Mouse (Mus musculus): Measurements from ENCODE around the gene Bax. TPM values are rescaled to one million over a fixed set of nuclear protein-coding genes. Genes with fewer than 3 reads are reported as not detected.

The Bax gene
- total and polyA plus RNA-seq, 2 experiments from 2014 or later = 131 to 253 TPM

- Histone ChIP-seq H3K27me3 (ENCODE audit: insufficient read depth, low read length) (no peaks in the 10 kb centered on the region), H3K4me1 (ENCODE audit: insufficient read depth, low read length) (peaks cover 17% of the 10 kb centered on the region), H3K9ac (replicated peaks; ENCODE audit: low read length) (peak overlapping the region; percentile 67), H3K27ac (peak overlapping the region; percentile 70), H3K9me3 (ENCODE audit: low read length) (no peaks in the 10 kb centered on the region), H3K4me2 (ENCODE audit: low read depth, low read length) (peak overlapping the region; percentile 67), H3K36me3 (ENCODE audit: insufficient read depth, low read length) (peaks cover 3% of the 10 kb centered on the region; the same call in 1 of the 2 replicates), H3K4me3 (ENCODE audit: low read length) (peak overlapping the region; percentile 59)
- no peak for TF ChIP-seq CTCF (IDR thresholded peaks at IDR 0.05; ENCODE audit: low read depth)
- ATAC-seq (no peak), DNase-seq (ENCODE audit: low spot score) (no peak)
- under 1% methylated on average over 16 of the region's 16 CpGs for WGBS
These were observed 31.7 kb downstream of the Bax start for GRCm38 (mm10) chr7:45435038-45435437.

DNA sequence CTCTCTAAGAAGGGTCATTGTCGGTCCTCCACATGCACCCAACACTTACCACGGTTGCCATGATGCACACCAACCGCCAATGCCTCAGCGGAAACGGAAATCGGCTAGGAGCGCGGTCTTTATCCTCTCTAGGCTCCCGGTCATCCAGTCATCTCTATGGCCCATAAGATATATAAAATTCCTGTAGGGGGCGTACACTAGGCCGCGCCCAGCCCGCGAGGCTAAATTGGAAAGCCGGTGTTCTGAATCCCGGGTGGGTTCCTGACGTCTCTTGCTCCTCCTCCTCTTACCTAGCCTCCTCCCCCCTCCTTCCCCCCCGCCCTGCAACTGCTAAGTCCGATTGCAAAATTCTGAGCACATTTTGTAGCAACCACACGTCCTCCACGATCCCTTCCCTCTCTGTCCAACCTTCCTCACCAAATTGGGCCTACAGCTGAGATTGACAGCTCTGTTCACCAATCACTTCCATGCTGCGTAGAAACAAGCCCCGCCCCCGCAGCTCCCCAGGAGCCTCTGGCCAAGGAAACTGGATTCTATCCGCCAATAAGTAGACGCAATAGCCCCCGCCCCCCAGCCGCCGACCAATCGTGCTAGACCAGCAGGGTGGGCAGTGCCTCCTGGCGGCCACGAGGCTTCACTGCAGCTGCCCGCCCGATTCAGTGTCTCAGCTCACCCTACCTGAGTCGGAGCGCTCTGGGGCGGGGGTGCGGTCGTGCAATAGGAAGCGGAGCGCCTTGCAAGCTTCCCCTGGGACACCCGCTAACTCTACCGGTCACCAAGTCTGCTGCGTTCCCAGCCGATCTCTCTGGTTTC, 32.3 kb downstream of the Bax start, which contains the start of gene Gys1:
TSS of gene Gys1 (plus strand) at position 642 of the 813 bp plus-strand sequence.
- TF ChIP-seq CTCF (IDR thresholded peaks at IDR 0.05; ENCODE audit: low read depth) = peak; percentile 97

GRCm38 (mm10) chr7:45433835-45434202, 32.9 kb downstream of the Bax start:
- peak overlapping the region; percentile 99 for H3K4me2 ChIP-seq (ENCODE audit: low read depth, low read length)
- H3K27ac ChIP-seq = peak overlapping the region; percentile 78
- TF ChIP-seq CTCF (IDR thresholded peaks at IDR 0.05; ENCODE audit: low read depth) = no peak
- DNase-seq (ENCODE audit: low spot score) (no peak), ATAC-seq (no peak)
- H3K4me1 ChIP-seq (ENCODE audit: insufficient read depth, low read length) = peaks cover 17% of the 10 kb centered on the region
- no peaks in the 10 kb centered on the region for H3K27me3 ChIP-seq (ENCODE audit: insufficient read depth, low read length)
- H3K9ac ChIP-seq (replicated peaks; ENCODE audit: low read length) = peak overlapping the region; percentile 75
- 3% methylated on average over 7 of the region's 7 CpGs for WGBS
- peak overlapping the region; percentile 59 for H3K4me3 ChIP-seq (ENCODE audit: low read length)
- H3K36me3 ChIP-seq (ENCODE audit: insufficient read depth, low read length) = peaks cover 13% of the 10 kb centered on the region; the same call in 1 of the 2 replicates
- no peaks in the 10 kb centered on the region for H3K9me3 ChIP-seq (ENCODE audit: low read length)

More for the DNA sequence above, 32.3 kb downstream of the Bax start, which contains the start of gene Gys1:
- Histone ChIP-seq H3K27me3 (ENCODE audit: insufficient read depth, low read length) (no peaks in the 10 kb centered on the region), H3K4me3 (ENCODE audit: low read length) (peak within 1 kb of the TSS; percentile 59), H3K27ac (peak within 1 kb of the TSS; percentile 78), H3K4me1 (ENCODE audit: insufficient read depth, low read length) (peaks cover 17% of the 10 kb centered on the region), H3K9me3 (ENCODE audit: low read length) (no peaks in the 10 kb centered on the region), H3K36me3 (ENCODE audit: insufficient read depth, low read length) (peaks cover 7% of the 10 kb centered on the region; the same call in 1 of the 2 replicates), H3K4me2 (ENCODE audit: low read depth, low read length) (peak within 1 kb of the TSS; percentile 99), H3K9ac (replicated peaks; ENCODE audit: low read length) (peak within 1 kb of the TSS; percentile 75)
- ATAC-seq (peak; percentile 98), DNase-seq (ENCODE audit: low spot score) (peak; percentile 100)
- under 1% methylated on average over 45 of the region's 45 CpGs for WGBS

DNA sequence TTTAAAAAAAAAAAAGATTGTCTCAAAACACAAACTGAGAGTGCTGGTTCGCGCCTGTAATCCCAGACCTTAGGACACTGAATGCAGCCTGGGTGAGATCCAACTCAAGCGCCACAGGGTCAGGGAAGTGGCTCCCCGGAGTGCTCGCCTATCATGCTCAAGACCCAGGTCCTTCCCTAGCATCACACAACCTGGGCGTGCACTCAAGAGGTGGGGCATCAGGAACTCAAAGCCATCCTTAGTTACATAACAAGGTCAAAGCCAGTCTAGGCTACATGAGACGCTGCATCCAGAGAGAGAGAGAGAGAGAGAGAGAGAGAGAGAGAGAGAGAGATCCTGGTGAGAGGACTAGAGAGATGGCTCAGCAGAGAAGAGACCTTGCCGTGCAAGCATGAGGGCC, 40.1 kb downstream of the Bax start:
- Histone ChIP-seq H3K4me3 (ENCODE audit: low read length) (no peak overlapping the region), H3K27ac (no peak overlapping the region), H3K36me3 (ENCODE audit: insufficient read depth, low read length) (peaks cover 74% of the 10 kb centered on the region), H3K27me3 (ENCODE audit: insufficient read depth, low read length) (no peaks in the 10 kb centered on the region), H3K4me1 (ENCODE audit: insufficient read depth, low read length) (no peaks in the 10 kb centered on the region), H3K9ac (replicated peaks; ENCODE audit: low read length) (no peak overlapping the region), H3K4me2 (ENCODE audit: low read depth, low read length) (no peak overlapping the region), H3K9me3 (ENCODE audit: low read length) (no peaks in the 10 kb centered on the region)
- ATAC-seq = no peak
- no peak for DNase-seq (ENCODE audit: low spot score)
- WGBS = 90% methylated on average over 8 of the region's 8 CpGs
- TF ChIP-seq CTCF (IDR thresholded peaks at IDR 0.05; ENCODE audit: low read depth) = no peak

DNA sequence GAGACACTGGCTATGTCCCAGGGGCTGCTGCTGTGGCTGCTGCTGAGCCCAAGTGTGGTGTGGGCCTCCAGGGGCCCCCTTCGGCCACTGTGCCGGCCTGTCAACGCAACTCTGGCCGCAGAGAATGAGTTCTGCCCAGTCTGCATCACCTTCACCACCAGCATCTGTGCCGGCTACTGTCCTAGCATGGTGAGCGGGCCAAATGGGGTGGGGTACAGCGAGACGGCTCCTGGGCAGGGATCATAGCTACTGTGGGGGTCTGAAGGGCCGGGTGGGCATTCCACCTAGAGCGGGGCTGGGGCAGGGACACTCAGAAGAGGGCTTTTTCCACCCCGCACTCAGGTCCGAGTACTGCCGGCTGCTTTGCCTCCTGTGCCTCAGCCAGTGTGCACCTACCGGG, 45.5 kb downstream of the Bax start:
- no peak overlapping the region for H3K9ac ChIP-seq (replicated peaks; ENCODE audit: low read length)
- no peak for ATAC-seq
- H3K36me3 ChIP-seq (ENCODE audit: insufficient read depth, low read length) = peaks cover 45% of the 10 kb centered on the region
- no peak overlapping the region for H3K4me2 ChIP-seq (ENCODE audit: low read depth, low read length)
- H3K27me3 ChIP-seq (ENCODE audit: insufficient read depth, low read length) = peaks cover 15% of the 10 kb centered on the region
- H3K4me1 ChIP-seq (ENCODE audit: insufficient read depth, low read length) = no peaks in the 10 kb centered on the region
- no peak overlapping the region for H3K4me3 ChIP-seq (ENCODE audit: low read length)
- H3K9me3 ChIP-seq (ENCODE audit: low read length) = no peaks in the 10 kb centered on the region
- DNase-seq (ENCODE audit: low spot score) = no peak
- no peak for TF ChIP-seq CTCF (IDR thresholded peaks at IDR 0.05; ENCODE audit: low read depth)
- no peak overlapping the region for H3K27ac ChIP-seq
- 85% methylated on average over 14 of the region's 14 CpGs for WGBS

- Histone ChIP-seq H3K27ac (no peak within 1 kb of the TSS), H3K36me3 (ENCODE audit: insufficient read depth, low read length) (peaks cover 45% of the 10 kb centered on the region), H3K27me3 (ENCODE audit: insufficient read depth, low read length) (peaks cover 20% of the 10 kb centered on the region)
These were observed 46.1 kb downstream of the Bax start, which contains the start of gene Lhb for GRCm38 (mm10) chr7:45420615-45420919. Gene Lhb, plus strand, starts transcription at chr7:45420820.

More at GRCm38 (mm10) chr7:45420615-45420919, 46.1 kb downstream of the Bax start, which contains the start of gene Lhb:
- Histone ChIP-seq H3K4me1 (ENCODE audit: insufficient read depth, low read length) (no peaks in the 10 kb centered on the region), H3K4me2 (ENCODE audit: low read depth, low read length) (no peak within 1 kb of the TSS), H3K9ac (replicated peaks; ENCODE audit: low read length) (no peak within 1 kb of the TSS), H3K4me3 (ENCODE audit: low read length) (no peak within 1 kb of the TSS), H3K9me3 (ENCODE audit: low read length) (no peaks in the 10 kb centered on the region)
- ATAC-seq (no peak), DNase-seq (ENCODE audit: low spot score) (no peak)
- no peak for TF ChIP-seq CTCF (IDR thresholded peaks at IDR 0.05; ENCODE audit: low read depth)
- 66% methylated on average over 6 of the region's 6 CpGs for WGBS
